Mouse (Mus musculus): ENCODE results near the gene Lrmda.

Gene Lrmda

DNA sequence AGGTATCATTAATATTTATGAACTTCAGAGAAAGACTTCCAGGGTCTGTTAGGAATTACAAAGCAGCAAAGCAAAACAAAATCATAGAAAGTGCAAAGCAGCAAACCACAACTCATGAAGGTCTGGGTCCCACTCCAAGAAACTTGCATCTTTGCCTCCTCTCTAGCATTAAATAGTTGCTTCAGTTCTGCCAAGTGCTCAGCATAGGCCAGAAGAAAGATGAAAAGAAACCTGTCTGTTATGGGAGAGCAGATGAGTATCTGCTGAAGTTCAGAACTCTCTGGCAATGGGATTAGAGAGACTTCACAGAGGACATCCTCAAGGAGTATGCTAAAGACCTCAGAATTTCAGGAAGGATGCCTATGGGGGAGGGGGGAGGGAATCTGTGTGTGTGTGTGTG lies 901.6 kb downstream of the Lrmda start:
- in situ Hi-C loops (cut with MboI; ENCODE audit: low pct_unique_long_range_greater_than_20kb in 1 of 2, low sequenced_read_pairs in 2 of 2, unreplicated experiment in 1 of 2): no loop called here

DNA sequence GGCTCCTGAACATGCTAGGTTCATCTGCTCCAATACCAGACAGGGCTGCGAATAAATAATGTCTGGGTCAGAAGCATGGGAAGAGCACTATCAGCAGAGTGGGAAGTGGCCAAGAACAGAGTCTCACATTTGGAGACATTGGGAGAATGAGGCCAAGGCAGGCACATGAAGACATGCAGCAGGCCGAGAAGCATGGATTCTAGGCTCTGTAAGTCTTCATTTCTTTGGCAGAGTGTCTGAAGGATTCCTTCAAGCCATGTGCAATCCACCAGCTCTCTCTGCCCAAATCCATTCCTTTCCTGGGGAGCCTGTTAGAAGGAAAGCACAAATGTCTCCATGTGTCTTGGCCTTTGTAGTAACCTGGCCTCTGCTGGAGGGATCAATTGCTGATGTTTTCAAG lies 902.3 kb downstream of the Lrmda start:
- in situ Hi-C loops (cut with MboI; ENCODE audit: low pct_unique_long_range_greater_than_20kb in 1 of 2, low sequenced_read_pairs in 2 of 2, unreplicated experiment in 1 of 2): no loop called here

DNA sequence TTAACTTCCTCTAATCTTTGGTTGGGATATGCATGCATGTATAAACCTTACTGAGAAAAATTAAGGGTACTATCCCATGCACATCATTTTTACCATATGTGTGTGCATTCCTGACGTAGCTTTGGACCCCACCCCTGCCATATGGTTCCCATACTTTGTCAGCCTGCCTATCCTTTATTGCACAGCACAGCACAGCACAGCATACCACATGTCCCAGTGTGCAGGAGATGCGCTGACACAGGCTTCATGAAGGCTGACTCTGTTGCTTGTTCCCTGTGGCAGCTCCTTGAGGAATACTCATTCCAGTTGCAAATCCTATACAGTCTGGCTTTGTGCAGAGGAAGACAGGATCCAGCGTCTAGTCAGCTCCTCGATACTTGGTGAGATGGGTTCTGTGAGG lies 903.1 kb downstream of the Lrmda start:
- in situ Hi-C loops (cut with MboI; ENCODE audit: low pct_unique_long_range_greater_than_20kb in 1 of 2, low sequenced_read_pairs in 2 of 2, unreplicated experiment in 1 of 2): no loop called here

DNA sequence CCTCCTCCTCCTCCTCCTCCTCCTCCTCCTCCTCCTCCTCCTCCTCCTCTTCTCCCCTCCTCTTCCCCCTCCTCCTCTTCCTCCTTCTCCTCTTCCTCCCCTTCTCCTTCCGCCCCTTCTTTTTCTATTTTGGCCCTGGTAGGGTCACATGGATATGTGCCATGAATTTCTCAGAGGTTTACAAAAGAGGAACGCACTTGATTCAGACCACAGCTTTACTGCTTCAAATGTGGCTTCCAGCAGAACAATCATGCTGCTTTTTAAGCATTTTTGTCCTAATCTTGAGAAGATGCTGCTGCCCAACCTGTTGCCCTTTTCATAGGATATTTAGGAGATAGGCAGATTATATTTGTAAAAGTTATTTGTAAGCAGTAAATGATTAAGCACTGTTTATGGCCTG lies 903.7 kb downstream of the Lrmda start:
- in situ Hi-C loops (cut with MboI; ENCODE audit: low pct_unique_long_range_greater_than_20kb in 1 of 2, low sequenced_read_pairs in 2 of 2, unreplicated experiment in 1 of 2): no loop called here

DNA sequence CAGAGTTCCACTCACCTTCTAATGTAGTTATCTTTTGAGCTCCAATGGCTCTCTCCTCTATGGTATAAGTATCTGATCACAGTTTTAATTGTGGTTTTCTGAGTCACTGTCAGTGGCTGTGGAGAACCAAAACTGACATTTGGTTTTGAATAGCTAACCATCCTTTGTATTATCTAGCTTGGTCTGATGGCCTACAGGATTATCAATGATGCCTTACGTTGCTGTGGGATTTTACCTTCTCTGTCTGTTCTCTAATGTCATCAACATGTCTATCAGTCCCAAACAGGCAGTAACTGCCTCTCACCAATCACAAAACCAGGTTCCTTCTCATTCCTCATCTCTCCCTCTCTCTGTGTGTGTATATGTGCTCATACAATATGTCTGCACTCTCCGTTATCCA lies 908.8 kb downstream of the Lrmda start:
- in situ Hi-C loops (cut with MboI; ENCODE audit: low pct_unique_long_range_greater_than_20kb in 1 of 2, low sequenced_read_pairs in 2 of 2, unreplicated experiment in 1 of 2): no loop called here

DNA sequence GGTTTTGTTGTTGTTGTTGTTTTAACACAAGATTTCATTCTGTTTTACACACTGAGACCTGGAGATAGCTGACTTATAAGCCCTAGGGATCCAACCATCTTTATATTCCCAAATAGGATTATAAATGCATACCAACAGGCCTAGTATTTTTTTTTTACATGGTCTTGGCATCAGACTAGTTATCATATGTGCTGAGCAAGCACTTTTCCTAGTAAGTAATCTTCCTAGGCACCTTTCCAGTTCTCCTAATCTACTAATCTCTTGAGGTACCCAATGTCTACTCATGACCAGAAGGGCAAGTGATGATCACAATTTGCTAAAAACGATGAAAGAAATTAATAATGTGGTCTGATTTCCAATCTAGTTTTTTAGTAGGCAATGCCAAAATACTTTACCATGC lies 909.2 kb downstream of the Lrmda start:
- in situ Hi-C loops (cut with MboI; ENCODE audit: low pct_unique_long_range_greater_than_20kb in 1 of 2, low sequenced_read_pairs in 2 of 2, unreplicated experiment in 1 of 2): no loop called here

DNA sequence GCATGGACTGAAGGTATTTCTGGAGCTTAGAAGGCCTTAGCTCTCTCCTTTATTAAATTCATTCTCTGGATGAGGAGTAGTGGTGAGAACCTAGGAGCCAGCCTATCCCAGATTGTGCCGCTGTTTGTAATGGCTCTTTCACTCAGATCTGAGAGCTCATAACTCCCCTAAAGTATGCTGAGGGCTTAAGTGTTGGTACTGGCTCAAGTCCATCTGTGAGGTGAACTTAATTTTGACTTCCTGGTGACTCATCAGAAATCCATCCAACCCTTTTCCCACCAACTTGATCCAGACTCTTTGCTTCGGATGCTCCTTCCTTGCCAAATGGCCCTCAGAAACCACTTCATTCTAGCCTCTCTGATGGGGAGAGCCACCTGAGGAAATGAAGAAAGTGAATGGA lies 910.1 kb downstream of the Lrmda start:
- in situ Hi-C loops (cut with MboI; ENCODE audit: low pct_unique_long_range_greater_than_20kb in 1 of 2, low sequenced_read_pairs in 2 of 2, unreplicated experiment in 1 of 2): no loop called here

DNA sequence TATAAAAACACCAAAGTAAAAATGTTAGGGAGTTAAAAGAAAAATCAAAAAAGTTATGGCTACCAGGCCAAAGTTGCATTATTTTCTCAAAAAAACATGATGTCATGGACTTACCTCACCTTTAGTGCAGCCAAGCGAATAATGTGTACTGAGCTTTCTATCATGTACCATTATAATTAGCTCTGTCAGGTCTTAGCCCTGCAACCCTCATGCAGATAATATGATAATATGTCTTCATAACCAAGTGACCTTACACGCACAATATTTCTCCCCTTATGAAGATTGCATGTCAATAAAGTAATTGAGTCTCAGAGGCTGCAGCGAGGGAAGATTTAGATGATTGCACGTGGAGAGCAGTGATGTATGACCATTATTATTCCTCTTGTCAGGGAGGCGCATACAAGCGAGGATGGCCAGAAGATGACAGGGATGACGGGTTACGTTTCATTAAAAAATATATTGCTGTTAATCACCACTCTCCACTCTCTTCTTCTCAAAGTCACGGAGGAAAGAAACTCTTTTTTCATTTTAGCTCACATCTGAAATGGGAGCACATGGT lies 911.1 kb downstream of the Lrmda start:
- in situ Hi-C loops (cut with MboI; ENCODE audit: low pct_unique_long_range_greater_than_20kb in 1 of 2, low sequenced_read_pairs in 2 of 2, unreplicated experiment in 1 of 2): no loop called here

DNA sequence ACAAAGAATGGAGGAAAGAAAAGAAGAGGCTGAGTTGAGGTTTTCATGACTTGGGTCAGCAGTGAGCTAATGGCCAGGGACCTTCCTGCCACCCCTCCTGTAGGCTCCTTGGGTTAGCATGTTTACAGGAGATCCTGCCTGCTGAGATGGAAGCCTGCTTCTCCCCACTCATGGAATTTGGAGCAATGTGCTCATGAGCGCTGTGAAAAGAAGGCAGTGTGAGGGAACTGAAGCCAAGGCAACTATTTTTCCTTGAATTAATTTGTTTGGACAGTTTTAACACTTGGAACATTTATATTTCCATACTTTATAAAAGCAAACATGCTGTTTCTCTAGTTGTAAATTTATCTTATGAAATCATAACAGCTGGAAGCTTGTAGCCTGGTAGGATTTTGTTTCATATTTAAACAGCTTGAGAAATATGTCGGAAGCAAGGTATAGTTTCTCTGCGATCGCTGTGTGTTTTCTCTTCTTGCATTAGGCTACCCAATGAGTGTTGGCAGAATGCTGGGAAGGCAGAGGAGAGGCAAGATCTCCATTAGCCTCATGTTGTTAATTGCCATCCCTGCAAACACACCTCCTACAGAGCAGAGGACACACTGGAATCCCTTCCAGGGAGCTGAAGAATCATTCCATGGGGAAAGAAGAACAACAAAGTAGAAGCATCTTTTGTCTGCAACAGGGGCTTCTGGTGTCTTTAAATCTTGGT lies 911.8 kb downstream of the Lrmda start:
- in situ Hi-C loops (cut with MboI; ENCODE audit: low pct_unique_long_range_greater_than_20kb in 1 of 2, low sequenced_read_pairs in 2 of 2, unreplicated experiment in 1 of 2): no loop called here

DNA sequence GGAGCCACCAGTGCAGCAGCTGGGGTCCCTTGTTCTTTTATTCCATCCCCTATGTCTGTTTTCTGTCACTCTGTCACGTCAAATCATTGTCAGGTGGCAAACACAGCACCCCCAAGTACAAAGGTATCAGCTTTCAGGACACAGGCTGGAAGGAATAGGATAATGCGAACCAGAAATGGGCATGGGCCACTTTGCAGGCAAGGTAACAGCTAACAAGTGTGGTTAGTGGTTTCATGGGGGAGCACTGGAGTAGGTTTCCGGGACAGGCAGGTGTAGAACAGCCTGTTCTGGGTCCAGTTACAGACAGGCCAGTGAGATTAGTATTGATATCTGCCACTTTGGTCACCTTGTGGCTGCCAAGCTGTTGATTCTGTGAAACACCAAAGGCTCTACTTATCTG lies 917.2 kb downstream of the Lrmda start:
- in situ Hi-C loops (cut with MboI; ENCODE audit: low pct_unique_long_range_greater_than_20kb in 1 of 2, low sequenced_read_pairs in 2 of 2, unreplicated experiment in 1 of 2): no loop called here

DNA sequence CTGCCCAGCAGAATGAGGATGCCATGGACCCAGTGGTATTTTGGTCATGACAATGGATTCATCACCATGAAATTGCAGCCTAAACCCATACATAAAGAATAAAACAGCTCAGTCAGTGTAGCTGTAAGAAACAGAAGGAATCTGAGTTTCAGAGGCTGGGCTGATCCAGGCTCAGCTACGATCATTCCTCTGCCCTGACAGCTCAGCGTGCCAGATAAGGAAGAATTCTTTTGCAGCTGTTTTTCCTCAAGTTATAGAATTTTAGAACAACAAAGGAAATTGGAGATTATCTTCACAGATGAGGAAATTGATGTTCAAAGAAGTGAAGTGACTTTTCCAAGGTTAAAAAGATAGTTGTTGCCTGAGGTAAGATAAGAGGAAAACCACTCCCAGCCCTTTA lies 921.1 kb downstream of the Lrmda start:
- in situ Hi-C loops (cut with MboI; ENCODE audit: low pct_unique_long_range_greater_than_20kb in 1 of 2, low sequenced_read_pairs in 2 of 2, unreplicated experiment in 1 of 2): no loop called here

DNA sequence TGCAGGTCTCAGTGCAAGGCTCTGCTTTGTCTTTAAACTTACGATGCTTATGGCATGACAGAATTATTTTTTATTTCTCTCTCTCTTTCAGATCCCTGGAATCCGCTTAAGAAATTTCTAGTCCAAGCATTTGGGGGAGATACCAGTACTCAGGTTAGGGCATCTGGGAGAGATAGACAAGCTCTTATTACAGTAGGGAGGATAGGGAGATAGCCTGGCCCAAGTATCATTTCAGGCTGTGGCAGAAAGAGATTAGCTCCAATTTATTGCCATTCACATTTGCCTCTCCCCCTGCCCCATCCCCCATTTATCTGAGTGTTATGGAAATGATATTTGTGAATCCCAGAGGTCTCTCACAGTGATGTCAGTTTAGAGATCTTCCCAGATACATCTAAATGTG lies 923.1 kb downstream of the Lrmda start:
- in situ Hi-C loops (cut with MboI; ENCODE audit: low pct_unique_long_range_greater_than_20kb in 1 of 2, low sequenced_read_pairs in 2 of 2, unreplicated experiment in 1 of 2): no loop called here

DNA sequence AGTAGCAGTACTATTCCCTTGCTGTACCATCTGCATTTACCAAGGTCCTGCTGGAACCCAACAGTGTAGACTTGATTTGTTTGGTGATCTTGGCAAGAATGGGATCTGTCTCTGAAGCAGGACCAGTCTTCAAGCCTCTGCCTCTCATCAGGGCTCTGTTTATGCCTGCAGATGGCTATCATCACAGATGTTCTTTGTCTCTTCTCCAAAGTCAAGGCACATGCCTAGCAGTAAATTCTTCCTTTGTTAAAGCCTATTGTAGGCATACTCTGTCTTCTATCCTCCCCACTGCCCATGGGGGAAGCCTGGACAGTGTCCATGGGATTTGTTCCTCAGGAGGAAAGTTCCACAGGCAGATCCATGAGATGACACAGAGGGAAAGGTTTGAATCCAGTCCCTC lies 930.0 kb downstream of the Lrmda start:
- in situ Hi-C loops (cut with MboI; ENCODE audit: low pct_unique_long_range_greater_than_20kb in 1 of 2, low sequenced_read_pairs in 2 of 2, unreplicated experiment in 1 of 2): no loop called here

DNA sequence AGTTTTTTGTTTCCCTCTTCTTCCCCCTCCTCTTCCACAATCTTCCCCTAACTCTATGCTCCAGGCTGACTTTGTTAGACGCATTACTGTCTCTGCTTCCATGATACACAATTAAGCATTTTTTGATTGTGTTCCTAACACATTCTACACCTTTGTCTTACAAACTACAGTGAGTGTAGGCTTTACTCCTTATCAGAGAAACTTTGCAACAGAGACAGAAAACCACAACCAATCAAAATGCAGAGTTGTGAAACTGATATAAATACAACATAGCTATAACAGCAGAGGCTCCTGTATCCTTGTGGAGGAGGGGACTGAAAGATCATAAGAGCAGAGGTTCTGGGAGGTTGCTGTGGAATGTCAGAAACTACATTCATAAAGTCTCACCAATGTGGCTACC lies 933.5 kb downstream of the Lrmda start:
- in situ Hi-C loops (cut with MboI; ENCODE audit: low pct_unique_long_range_greater_than_20kb in 1 of 2, low sequenced_read_pairs in 2 of 2, unreplicated experiment in 1 of 2): no loop called here

DNA sequence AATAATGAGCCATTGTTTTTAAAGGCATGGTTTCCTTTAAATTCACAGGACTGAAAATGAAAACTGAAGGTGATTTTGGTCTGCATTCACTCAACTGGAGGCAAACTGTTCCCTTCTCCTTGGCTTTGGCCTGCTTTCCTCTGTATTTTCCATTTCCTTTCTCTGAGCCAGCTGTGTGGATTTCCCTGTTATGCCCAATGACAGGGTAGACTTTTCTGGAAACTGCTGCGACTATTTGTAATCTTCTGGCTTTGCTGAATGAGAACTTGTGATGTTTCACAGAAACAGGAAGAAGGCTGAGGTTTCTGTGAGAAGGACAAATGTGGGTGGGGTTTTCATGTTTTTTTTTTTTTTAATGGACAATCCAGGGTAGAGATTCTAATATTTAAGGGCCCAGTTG lies 940.7 kb downstream of the Lrmda start:
- in situ Hi-C loops (cut with MboI; ENCODE audit: low pct_unique_long_range_greater_than_20kb in 1 of 2, low sequenced_read_pairs in 2 of 2, unreplicated experiment in 1 of 2): no loop called here

DNA sequence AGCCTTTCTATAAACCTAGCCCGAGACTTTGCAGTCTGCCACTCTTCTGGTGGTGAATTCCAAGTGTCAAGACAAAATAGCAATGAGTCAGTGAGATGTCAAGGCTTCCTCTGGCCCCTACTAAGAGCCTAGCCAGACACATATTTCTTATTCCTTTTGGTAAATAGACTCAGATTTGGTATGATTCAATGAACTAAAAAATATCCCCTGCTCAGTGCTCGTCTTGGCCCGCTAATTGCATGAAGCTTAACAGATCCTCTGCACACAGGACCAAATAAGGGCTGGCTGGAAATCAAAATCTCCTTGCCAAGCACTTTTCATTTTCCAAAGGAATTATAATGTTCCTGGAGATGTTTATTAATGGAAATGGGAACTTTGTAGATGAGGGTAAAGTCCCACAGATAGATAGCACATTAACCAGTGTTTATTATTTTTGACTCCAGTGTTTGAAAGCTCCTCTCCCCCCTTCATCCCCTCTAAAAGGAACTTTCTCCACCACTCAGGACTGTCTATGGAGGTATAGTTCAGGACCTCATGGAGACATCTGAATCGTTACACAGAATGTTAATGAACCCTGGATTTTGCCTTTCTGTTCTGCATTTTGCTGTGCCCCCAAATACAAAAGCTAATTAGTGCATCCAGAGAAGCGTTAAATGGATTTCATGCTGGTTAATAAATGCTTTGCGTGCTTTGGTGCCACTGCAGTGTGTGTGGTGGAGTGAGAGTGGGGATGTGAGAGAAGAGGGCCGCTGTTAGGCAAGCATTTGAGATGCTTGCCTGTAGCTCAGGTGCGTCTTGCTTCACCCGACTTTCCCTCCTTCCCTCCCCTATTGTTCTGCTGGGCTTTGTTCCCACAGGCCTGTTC lies 945.5 kb downstream of the Lrmda start:
- in situ Hi-C loops (cut with MboI; ENCODE audit: low pct_unique_long_range_greater_than_20kb in 1 of 2, low sequenced_read_pairs in 2 of 2, unreplicated experiment in 1 of 2): no loop called here

DNA sequence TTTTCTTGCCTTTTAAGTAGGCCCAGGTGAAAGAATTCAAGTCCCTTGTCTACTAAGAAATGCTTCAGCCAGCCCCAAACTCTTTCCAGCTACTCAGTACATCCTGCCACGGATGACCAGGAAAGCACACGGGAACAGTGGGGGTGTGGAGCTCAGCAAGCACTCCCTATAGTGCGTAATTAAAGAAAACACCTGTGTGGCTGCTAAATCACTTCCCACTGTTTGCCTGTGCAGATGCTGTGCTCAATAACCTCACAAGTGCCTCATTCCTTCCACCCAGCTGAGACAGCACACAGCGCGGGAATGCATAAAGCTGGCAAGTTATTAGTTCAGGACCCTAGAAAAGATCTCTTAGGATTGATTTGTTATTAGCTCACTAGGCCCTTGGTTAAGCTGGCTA lies 949.2 kb downstream of the Lrmda start:
- in situ Hi-C loops (cut with MboI; ENCODE audit: low pct_unique_long_range_greater_than_20kb in 1 of 2, low sequenced_read_pairs in 2 of 2, unreplicated experiment in 1 of 2): no loop called here

DNA sequence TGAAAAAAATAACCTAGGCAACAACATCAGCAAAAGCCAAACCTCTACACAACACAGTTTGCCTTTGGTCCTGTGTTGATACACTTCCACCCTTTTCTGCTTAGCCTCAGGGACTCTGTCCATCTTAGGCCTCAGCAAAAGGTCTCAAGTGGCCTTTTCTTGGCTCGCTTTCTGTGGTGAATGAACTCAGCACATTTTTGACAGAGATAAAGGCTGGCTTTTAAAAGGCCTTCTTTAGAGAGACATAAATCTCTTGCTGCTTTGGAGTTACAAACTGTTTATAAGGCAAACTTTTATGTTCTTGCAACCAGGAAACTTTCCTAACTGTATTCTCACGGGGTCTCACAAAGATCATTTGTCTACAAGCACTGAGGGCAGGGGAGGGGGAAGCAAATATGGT lies 967.2 kb downstream of the Lrmda start:
- in situ Hi-C loops (cut with MboI; ENCODE audit: low pct_unique_long_range_greater_than_20kb in 1 of 2, low sequenced_read_pairs in 2 of 2, unreplicated experiment in 1 of 2): no loop called here

DNA sequence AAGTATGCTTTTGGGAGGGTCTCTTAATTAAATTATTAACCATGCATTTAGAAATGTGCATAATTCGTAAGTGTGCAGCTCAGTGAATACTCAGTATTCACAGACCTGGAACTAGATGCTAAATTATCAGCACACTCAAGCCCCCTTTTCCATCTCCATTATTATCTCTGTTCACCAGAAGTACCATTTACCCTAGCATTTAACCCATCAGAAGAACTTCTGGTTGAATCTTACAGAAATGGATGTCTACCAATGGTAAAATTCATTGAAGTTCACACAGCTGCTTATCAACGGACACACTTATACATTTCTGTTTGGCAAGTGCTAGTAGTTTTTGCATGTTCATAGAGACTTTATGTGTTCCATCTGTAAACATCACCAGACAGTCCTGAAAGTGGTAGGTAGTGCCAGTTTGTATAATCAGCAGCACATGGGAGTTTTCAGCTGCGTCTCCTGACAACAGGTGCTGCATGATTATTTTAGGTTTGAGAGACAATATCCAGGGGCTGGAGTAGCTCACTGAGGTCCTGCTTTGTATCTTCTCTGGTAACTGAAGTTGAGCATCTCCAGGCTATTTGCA lies 968.7 kb downstream of the Lrmda start:
- in situ Hi-C loops (cut with MboI; ENCODE audit: low pct_unique_long_range_greater_than_20kb in 1 of 2, low sequenced_read_pairs in 2 of 2, unreplicated experiment in 1 of 2): no loop called here
